Mouse (Mus musculus): Measurements from ENCODE around the gene Slc15a3.
A peak's percentile ranks its signal among the peaks of the same experiment; 100 is the strongest.

The Slc15a3 gene

DNA sequence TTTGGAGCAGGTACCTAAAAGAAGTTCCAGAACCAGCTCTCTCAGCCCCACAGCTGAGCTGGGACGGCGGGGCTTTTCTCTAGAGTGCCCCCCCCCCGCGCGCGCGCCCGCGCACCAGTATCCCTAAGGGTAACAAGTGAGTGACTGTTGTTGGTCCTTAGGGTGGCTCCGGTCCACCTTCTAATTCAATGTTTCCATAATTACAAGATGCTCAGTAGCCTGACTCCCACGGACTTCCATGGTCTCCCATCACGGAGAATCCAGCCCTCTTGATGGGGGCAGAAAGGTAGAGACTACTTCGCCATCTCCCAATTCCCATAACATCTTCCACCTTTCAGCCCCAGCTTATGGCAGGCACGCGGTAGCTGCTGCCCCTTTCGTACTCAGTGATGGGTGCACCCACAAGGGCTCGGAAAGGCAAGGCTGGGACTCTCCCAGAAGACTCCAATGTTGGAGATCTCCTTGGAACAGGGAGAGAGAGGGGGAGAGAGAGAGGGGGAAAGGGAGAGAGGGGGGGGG, 29.2 kb downstream of the Slc15a3 start:
- no peak for TF ChIP-seq POU5F1 (IDR thresholded peaks at IDR 0.05; ENCODE audit: borderline replicate concordance, low read length)
- TF ChIP-seq CTCF (conservative IDR thresholded peaks at IDR 0.05; ENCODE audit: low read length): no peak
- TF ChIP-seq NANOG (IDR thresholded peaks at IDR 0.05; ENCODE audit: borderline replicate concordance, low read length): no peak

DNA sequence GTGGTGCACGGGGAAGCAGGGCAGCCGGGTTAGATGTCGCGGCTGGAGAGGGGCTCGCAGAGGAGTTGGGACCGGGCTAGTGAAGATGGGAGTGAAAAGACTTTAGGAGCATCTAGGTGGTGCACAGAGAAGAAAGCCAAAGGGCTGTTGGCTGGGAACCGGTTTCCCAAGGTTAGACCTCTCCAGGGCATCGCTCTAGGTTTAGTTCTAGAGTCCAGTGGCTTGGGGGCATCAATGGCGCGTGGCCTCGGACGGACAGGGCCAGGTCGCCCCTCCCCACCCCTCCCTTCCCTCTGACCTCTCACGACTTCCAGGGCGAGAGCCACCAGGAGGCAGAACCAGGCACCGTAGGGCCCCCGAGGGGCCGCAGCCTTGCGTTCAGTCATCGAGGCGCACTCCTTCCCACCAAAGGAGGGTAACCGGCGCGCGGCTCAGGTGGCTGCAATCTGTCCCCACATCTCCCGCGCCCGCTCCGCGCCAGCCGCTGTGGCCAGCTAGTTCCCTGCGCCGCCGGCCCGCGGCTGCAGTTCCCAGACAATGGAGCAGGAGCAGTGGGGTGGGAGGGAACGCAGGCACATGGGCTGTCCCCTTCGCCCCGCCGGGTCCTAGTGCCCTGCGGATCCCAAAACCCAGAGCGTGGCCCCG, 29.8 kb downstream of the Slc15a3 start:
- no peak for TF ChIP-seq POU5F1 (IDR thresholded peaks at IDR 0.05; ENCODE audit: borderline replicate concordance, low read length)
- no peak for TF ChIP-seq CTCF (conservative IDR thresholded peaks at IDR 0.05; ENCODE audit: low read length)
- no peak for TF ChIP-seq NANOG (IDR thresholded peaks at IDR 0.05; ENCODE audit: borderline replicate concordance, low read length)
- peak overlapping the region; percentile 87 for H3K4me3 ChIP-seq (replicated peaks; ENCODE audit: low read length)
- H3K9me3 ChIP-seq (ENCODE audit: low read length): no peaks in the 10 kb centered on the region
- peaks cover 34% of the 10 kb centered on the region for H3K27me3 ChIP-seq (ENCODE audit: insufficient read depth, low read length)
- peaks cover 29% of the 10 kb centered on the region for H3K4me1 ChIP-seq (replicated peaks; ENCODE audit: low read depth, low read length)
- peaks cover 56% of the 10 kb centered on the region for H3K36me3 ChIP-seq (ENCODE audit: insufficient read depth, low read length)

More for the DNA sequence above, 29.2 kb downstream of the Slc15a3 start:
- H3K27me3 ChIP-seq (ENCODE audit: insufficient read depth, low read length): peaks cover 34% of the 10 kb centered on the region
- H3K4me3 ChIP-seq (replicated peaks; ENCODE audit: low read length): peak overlapping the region; percentile 87
- H3K9me3 ChIP-seq (ENCODE audit: low read length): no peaks in the 10 kb centered on the region
- H3K4me1 ChIP-seq (replicated peaks; ENCODE audit: low read depth, low read length): peaks cover 29% of the 10 kb centered on the region
- H3K36me3 ChIP-seq (ENCODE audit: insufficient read depth, low read length): peaks cover 55% of the 10 kb centered on the region

DNA sequence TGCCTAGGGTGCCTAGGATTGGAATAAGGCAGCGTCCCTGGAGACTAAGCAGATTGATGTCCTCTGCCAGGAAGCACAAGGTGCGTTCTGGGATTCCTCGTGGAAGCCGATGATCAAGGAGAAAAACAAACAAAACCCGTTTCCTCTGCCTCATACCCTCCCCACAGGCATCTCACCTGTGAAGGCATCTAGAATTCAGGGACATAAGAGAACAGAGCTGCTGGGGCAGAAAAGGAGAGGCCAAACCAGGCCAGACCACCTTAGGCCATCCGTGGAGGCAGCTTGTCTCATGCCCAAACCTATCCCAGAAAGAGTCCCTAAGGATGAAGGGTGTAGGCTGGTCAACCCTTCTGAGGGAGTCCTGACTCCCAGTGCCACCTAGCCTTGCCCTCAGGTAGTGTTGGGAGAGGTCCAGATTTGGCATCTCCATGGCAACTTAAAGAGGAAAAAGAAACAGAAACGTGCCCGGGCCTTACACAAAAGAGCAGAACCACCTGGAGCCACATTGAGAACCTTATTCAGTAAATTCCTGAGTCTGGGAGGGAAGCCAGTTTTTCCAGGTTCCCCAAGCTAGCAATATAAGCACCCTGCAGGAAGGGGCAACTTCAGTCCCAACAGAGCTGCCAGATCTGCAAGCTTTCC, 30.5 kb downstream of the Slc15a3 start, which contains the start of gene Tmem132a:
Tmem132a (minus strand) TSS at position 55 of the 642 bp plus-strand sequence.
- Histone ChIP-seq H3K27me3 (ENCODE audit: insufficient read depth, low read length) (peaks cover 34% of the 10 kb centered on the region), H3K9me3 (ENCODE audit: low read length) (no peaks in the 10 kb centered on the region), H3K4me3 (replicated peaks; ENCODE audit: low read length) (peak within 1 kb of the TSS; percentile 87), H3K4me1 (replicated peaks; ENCODE audit: low read depth, low read length) (peaks cover 29% of the 10 kb centered on the region), H3K36me3 (ENCODE audit: insufficient read depth, low read length) (peaks cover 49% of the 10 kb centered on the region)
- TF ChIP-seq POU5F1 (IDR thresholded peaks at IDR 0.05; ENCODE audit: borderline replicate concordance, low read length) (no peak), CTCF (conservative IDR thresholded peaks at IDR 0.05; ENCODE audit: low read length) (no peak), NANOG (IDR thresholded peaks at IDR 0.05; ENCODE audit: borderline replicate concordance, low read length) (no peak)

DNA sequence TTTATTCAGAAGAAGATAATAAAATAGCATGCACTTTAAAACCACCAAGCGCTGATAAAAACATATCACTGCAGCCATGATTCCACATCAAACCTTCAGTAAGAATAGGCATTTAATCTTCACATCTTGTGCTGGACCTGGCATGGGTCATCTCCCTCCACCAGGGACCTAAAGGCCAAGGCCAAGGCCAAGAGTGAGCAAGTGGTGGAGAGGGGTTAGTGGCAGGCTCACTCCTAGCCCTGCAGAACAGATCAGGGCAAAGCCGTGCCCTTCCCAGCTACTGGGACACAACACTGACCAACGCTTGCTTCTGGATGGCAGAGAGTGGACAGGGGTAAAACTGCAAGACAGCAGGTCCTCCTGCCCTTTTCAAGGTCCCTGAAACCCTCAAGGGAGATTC, 31.1 kb downstream of the Slc15a3 start:
- Histone ChIP-seq H3K9me3 (ENCODE audit: low read length) (no peaks in the 10 kb centered on the region), H3K4me1 (replicated peaks; ENCODE audit: low read depth, low read length) (peaks cover 29% of the 10 kb centered on the region), H3K4me3 (replicated peaks; ENCODE audit: low read length) (no peak overlapping the region), H3K36me3 (ENCODE audit: insufficient read depth, low read length) (peaks cover 43% of the 10 kb centered on the region), H3K27me3 (ENCODE audit: insufficient read depth, low read length) (peaks cover 34% of the 10 kb centered on the region)
- no peak for TF ChIP-seq NANOG (IDR thresholded peaks at IDR 0.05; ENCODE audit: borderline replicate concordance, low read length)
- TF ChIP-seq CTCF (conservative IDR thresholded peaks at IDR 0.05; ENCODE audit: low read length): no peak
- no peak for TF ChIP-seq POU5F1 (IDR thresholded peaks at IDR 0.05; ENCODE audit: borderline replicate concordance, low read length)

DNA sequence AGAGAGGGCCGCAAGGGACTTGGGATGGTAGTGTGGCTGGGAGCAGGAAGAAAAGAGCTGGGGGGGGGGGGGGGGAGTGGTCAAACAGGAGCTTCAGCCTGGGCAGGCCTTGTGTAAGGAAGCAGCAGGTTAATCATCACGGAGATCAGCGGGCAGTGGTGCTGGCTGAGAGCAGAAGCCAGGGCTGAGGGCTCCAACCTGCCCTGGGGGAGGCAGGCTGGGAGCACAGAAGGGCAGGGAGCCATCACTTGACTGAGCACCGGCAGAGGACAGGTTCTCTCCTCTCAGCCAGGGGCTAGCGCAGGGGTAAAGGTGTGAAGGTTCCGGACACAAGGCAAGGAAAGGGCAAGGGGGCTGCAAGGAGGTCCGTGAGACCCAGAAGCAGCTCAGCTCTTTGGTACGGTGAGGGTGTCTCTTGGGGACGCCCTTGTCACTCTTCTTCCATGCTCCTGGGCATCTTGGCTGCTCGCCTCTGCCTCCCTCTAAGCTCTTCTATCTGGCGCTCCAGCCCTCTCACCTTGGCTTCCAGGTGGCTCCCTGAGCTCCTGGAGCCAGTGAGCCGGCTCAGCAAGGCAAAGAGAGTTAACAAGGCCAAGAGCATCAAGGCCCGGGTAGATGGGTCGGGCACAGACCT, 31.9 kb downstream of the Slc15a3 start:
- H3K4me1 ChIP-seq (replicated peaks; ENCODE audit: low read depth, low read length): peaks cover 29% of the 10 kb centered on the region
- H3K27me3 ChIP-seq (ENCODE audit: insufficient read depth, low read length): peaks cover 31% of the 10 kb centered on the region
- H3K9me3 ChIP-seq (ENCODE audit: low read length): no peaks in the 10 kb centered on the region
- H3K4me3 ChIP-seq (replicated peaks; ENCODE audit: low read length): no peak overlapping the region
- peaks cover 39% of the 10 kb centered on the region for H3K36me3 ChIP-seq (ENCODE audit: insufficient read depth, low read length)
- no peak for TF ChIP-seq POU5F1 (IDR thresholded peaks at IDR 0.05; ENCODE audit: borderline replicate concordance, low read length)
- TF ChIP-seq CTCF (conservative IDR thresholded peaks at IDR 0.05; ENCODE audit: low read length): no peak
- TF ChIP-seq NANOG (IDR thresholded peaks at IDR 0.05; ENCODE audit: borderline replicate concordance, low read length): no peak

DNA sequence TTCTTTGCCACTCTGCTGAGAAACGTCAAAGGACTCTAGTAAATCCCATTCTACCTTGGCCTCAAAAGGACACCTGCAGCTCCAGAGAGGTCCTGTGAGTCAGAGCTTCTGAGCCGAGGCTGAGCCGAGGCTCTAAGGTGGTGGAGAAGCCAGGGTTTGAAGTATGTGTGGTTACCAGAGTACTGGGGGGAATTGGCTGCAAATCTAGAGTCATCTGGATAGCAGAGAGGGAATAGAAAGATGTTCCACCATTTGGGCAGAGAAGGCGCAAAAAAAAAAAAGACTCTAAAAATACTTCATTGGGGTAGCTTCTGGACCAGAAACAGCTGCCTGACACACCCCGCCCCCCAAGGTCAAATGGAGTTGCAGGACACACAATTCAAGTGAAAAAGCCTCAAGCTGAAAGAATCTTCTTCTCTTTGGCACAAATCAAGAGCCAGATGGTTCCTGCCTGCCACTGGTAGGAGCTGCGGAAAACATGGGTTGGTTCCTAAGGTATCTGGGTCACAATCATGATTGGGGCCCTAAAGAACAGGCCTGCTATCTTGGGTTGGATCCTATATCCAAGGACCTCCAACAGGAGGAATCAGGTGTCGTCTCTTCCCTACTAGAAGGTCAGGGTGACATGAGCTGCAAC, 38.8 kb downstream of the Slc15a3 start:
- Histone ChIP-seq H3K9me3 (ENCODE audit: low read length) (no peaks in the 10 kb centered on the region), H3K4me1 (replicated peaks; ENCODE audit: low read depth, low read length) (peaks cover 43% of the 10 kb centered on the region), H3K27me3 (ENCODE audit: insufficient read depth, low read length) (no peaks in the 10 kb centered on the region), H3K4me3 (replicated peaks; ENCODE audit: low read length) (no peak overlapping the region), H3K36me3 (ENCODE audit: insufficient read depth, low read length) (peaks cover 10% of the 10 kb centered on the region)
- TF ChIP-seq CTCF (conservative IDR thresholded peaks at IDR 0.05; ENCODE audit: low read length) (no peak), NANOG (IDR thresholded peaks at IDR 0.05; ENCODE audit: borderline replicate concordance, low read length) (no peak), POU5F1 (IDR thresholded peaks at IDR 0.05; ENCODE audit: borderline replicate concordance, low read length) (no peak)

DNA sequence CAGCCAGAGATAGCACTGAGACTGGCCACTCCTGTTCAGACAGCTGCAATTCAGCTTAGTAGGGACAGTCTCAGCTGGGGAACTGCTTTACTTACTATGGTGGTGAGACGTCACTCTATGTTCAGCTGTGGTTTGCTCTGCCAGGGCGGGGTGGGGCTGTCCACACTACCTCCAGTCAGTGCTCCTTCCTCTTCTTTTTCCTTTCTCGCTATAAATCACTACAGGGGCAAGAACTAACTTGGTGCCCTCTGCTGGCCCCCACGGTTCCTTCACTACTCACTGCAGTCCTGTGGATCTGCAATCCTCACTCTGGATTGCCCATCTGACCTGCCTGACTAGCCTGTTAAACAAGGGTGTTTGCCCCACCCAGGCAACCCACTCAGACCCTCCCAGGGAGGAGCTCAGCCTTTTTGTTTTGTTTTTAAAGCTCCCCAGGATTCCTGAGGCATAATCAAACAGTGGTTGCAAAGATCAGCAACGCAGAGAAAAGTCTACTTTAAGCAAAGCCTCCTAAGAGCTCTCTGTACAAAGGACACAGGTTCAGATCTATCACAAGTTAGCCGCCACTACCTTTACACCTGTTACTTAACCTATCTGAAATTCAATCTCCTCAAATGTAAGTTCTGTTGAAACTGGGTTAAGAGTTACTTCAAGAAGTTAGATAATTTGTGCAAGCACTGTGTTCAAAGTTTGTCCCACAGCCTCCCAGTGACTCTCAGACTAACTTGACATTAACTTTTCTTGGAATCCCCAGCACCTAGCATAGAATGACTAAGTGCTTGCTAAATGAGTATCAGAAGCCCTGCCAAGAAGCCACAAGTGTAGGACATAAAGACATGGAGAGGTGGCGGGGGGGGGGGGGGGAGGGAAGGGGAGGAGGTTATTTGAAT, 40.8 kb downstream of the Slc15a3 start:
- Histone ChIP-seq H3K27me3 (ENCODE audit: insufficient read depth, low read length) (no peaks in the 10 kb centered on the region), H3K9me3 (ENCODE audit: low read length) (no peaks in the 10 kb centered on the region), H3K4me3 (replicated peaks; ENCODE audit: low read length) (peak overlapping the region; percentile 49; the same call in 1 of the 2 replicates), H3K4me1 (replicated peaks; ENCODE audit: low read depth, low read length) (peaks cover 43% of the 10 kb centered on the region), H3K36me3 (ENCODE audit: insufficient read depth, low read length) (no peaks in the 10 kb centered on the region)
- TF ChIP-seq POU5F1 (IDR thresholded peaks at IDR 0.05; ENCODE audit: borderline replicate concordance, low read length): no peak
- no peak for TF ChIP-seq CTCF (conservative IDR thresholded peaks at IDR 0.05; ENCODE audit: low read length)
- TF ChIP-seq NANOG (IDR thresholded peaks at IDR 0.05; ENCODE audit: borderline replicate concordance, low read length): no peak
